Mouse (Mus musculus) limb, embryonic 14.5 days (tissue): ENCODE measurements around the gene Jam2. TPM values are rescaled to one million over a fixed set of nuclear protein-coding genes. Genes with fewer than 3 reads are reported as not detected.

Experiments used
- ATAC-seq: fragments of 200-750 bp; cut with Nextera tagmentation; 2 replicates; pipeline ENCODE4 v1.8.0; 2017; ENCODE audit warnings: low read depth, moderate number of reproducible peaks, moderate TSS enrichment; ENCODE audit not compliant: low FRiP score
- DNase-seq: peaks from one replicate; pipeline ENCODE4 v3.0.0-alpha.2; 2015; ENCODE audit warnings: low spot score
- H3K27ac ChIP-seq: fragments of 300-500 bp; sonication (generic); replicated peaks from 2 replicates; pipeline ENCODE4 v1.5.1; 2014; ENCODE audit warnings: low read depth, mild to moderate bottlenecking, low read length, moderate library complexity, mixed read lengths
- H3K27me3 ChIP-seq: fragments of 300-500 bp; sonication (generic); 2 replicates; pipeline ENCODE4 v1.6.1; 2014; ENCODE audit warnings: low read length, mixed read lengths; ENCODE audit not compliant: control insufficient read depth, insufficient read depth
- H3K36me3 ChIP-seq: fragments of 300-500 bp; sonication (generic); 2 replicates; pipeline ENCODE4 v1.6.1; 2014; ENCODE audit warnings: mild to moderate bottlenecking, low read length, moderate library complexity, mixed read lengths; ENCODE audit not compliant: control insufficient read depth, insufficient read depth
- H3K4me1 ChIP-seq: fragments of 300-500 bp; sonication (generic); 2 replicates; pipeline ENCODE4 v1.6.1; 2014; ENCODE audit warnings: antibody characterized with exemption, low read length, mixed read lengths; ENCODE audit not compliant: control insufficient read depth, insufficient read depth
- H3K4me2 ChIP-seq: fragments of 300-500 bp; sonication (generic); replicated peaks from 2 replicates; pipeline ENCODE4 v1.6.1; 2014; ENCODE audit warnings: low read depth, mild to moderate bottlenecking, low read length, moderate library complexity; ENCODE audit not compliant: severe bottlenecking
- H3K4me3 ChIP-seq: fragments of 300-500 bp; sonication (generic); replicated peaks from 2 replicates; pipeline ENCODE4 v1.5.1; 2014; ENCODE audit warnings: low read length
- H3K9ac ChIP-seq: fragments of 300-500 bp; sonication (generic); 2 replicates; pipeline ENCODE4 v1.6.1; 2014; ENCODE audit warnings: mild to moderate bottlenecking, low read depth, low read length, moderate library complexity; ENCODE audit not compliant: severe bottlenecking
- H3K9me3 ChIP-seq: fragments of 300-500 bp; sonication (generic); 2 replicates; pipeline ENCODE4 v1.6.1; 2016; ENCODE audit warnings: low read length; ENCODE audit not compliant: control insufficient read depth
- POLR2A ChIP-seq: fragments of 200-500 bp; IDR thresholded peaks from 2 replicates; pipeline ENCODE4 v1.8.0; 2012; ENCODE audit warnings: inconsistent platforms, mild to moderate bottlenecking, moderate library complexity, borderline replicate concordance; ENCODE audit not compliant: insufficient read depth, insufficient read length; ENCODE audit errors: extremely low read depth
- WGBS: fragments of 180-500 bp; shearing (Covaris S2); extraction: QIAGEN DNeasy Blood & Tissue Kit; methylation state at CpG from one replicate; pipeline ENCODE4 v1.1.7; 2014; 5-methylcytosine and 5-hydroxymethylcytosine counted together
- polyA plus RNA-seq, 2 experiments: library from polyadenylated mRNA; depleted of rRNA in 1 of 2; stranded (reverse) in 1 of 2; unstranded in 1 of 2; fragments of >200 nt; fragmentation: Nextera tagmentation in 1 of 2; extraction: Ambion mirVana in 1 of 2; gene quantifications; 2 replicates each; pipeline versions ENCODE4 v1.2.1 to v1.2.3; 2012 to 2014

Gene Jam2
- polyA plus RNA-seq (2012; rRNA removed), result 8.8 and 9.1 TPM in 2 replicates
- polyA plus RNA-seq (2014; fragmentation: Nextera tagmentation; extraction: Ambion mirVana), result 12.8 and 14.6 TPM in 2 replicates

GRCm38 (mm10) chr16:84774003-84774703, at the start of gene Jam2:
Gene Jam2 (plus strand): TSS chr16:84774123.
- Histone ChIP-seq H3K4me1 (peaks cover 7% of the 10 kb centered on the region; the same call in 1 of the 2 replicates), H3K9me3 (no peaks in the 10 kb centered on the region), H3K4me3 (peak within 1 kb of the TSS; percentile 62), H3K27me3 (peaks cover 17% of the 10 kb centered on the region), H3K9ac (peak within 1 kb of the TSS; percentile 51), H3K36me3 (no peaks in the 10 kb centered on the region), H3K27ac (no peak within 1 kb of the TSS), H3K4me2 (peak within 1 kb of the TSS; percentile 91)
- DNase-seq (peak; percentile 38), ATAC-seq (peak; percentile 84)
- TF ChIP-seq POLR2A, result no peak
- under 1% methylated on average over 31 of the region's 43 CpGs for WGBS

- Histone ChIP-seq H3K36me3 (peaks cover 24% of the 10 kb centered on the region), H3K4me2 (peak overlapping the region; percentile 66), H3K9me3 (no peaks in the 10 kb centered on the region), H3K4me1 (peaks cover 8% of the 10 kb centered on the region), H3K27me3 (no peaks in the 10 kb centered on the region), H3K27ac (peak overlapping the region; percentile 72; the same call in 1 of the 2 replicates), H3K9ac (peak overlapping the region; percentile 76), H3K4me3 (peak overlapping the region; percentile 75)
- WGBS, result under 1% methylated on average over 15 of the region's 15 CpGs
- DNase-seq (no peak), ATAC-seq (peak; percentile 34; the same call in 1 of the 2 replicates)
- TF ChIP-seq POLR2A, result no peak
Observed at GRCm38 (mm10) chr16:84734806-84735165, 39.1 kb upstream of the Jam2 start.

GRCm38 (mm10) chr16:84735166-84736105, 38.5 kb upstream of the Jam2 start, which contains the start of gene Mrpl39:
Gene Mrpl39 (minus strand): TSS chr16:84735742.
- no peaks in the 10 kb centered on the region for H3K9me3 ChIP-seq
- peaks cover 8% of the 10 kb centered on the region for H3K4me1 ChIP-seq
- ATAC-seq, result peak; percentile 98
- peak within 1 kb of the TSS; percentile 76 for H3K9ac ChIP-seq
- peak; percentile 96 for DNase-seq
- under 1% methylated on average over 61 of the region's 66 CpGs for WGBS
- peak; percentile 81; the same call in 1 of the 2 replicates for TF ChIP-seq POLR2A
- peak within 1 kb of the TSS; percentile 72 for H3K27ac ChIP-seq
- H3K4me2 ChIP-seq, result peak within 1 kb of the TSS; percentile 69
- no peaks in the 10 kb centered on the region for H3K27me3 ChIP-seq
- H3K36me3 ChIP-seq, result peaks cover 19% of the 10 kb centered on the region
- peak within 1 kb of the TSS; percentile 75 for H3K4me3 ChIP-seq

GRCm38 (mm10) chr16:84737358-84737757, 36.6 kb upstream of the Jam2 start:
- no peak overlapping the region for H3K4me3 ChIP-seq
- no peak for TF ChIP-seq POLR2A
- 73% methylated on average over 3 of the region's 3 CpGs for WGBS
- no peaks in the 10 kb centered on the region for H3K9me3 ChIP-seq
- H3K9ac ChIP-seq, result no peak overlapping the region
- H3K4me1 ChIP-seq, result peaks cover 8% of the 10 kb centered on the region
- peaks cover 5% of the 10 kb centered on the region; the same call in 1 of the 2 replicates for H3K36me3 ChIP-seq
- no peak overlapping the region for H3K27ac ChIP-seq
- no peak for DNase-seq
- no peak for ATAC-seq
- no peak overlapping the region for H3K4me2 ChIP-seq
- no peaks in the 10 kb centered on the region for H3K27me3 ChIP-seq
